Mouse (Mus musculus) E14TG2a.4 (cell line): ENCODE measurements around the gene Prmt8.

ENCODE experiments used
- CTCF ChIP-seq: conservative IDR thresholded peaks from 2 replicates; pipeline ENCODE4 v1.5.1; 2014; ENCODE audit warnings: low read length
- POU5F1 ChIP-seq: IDR thresholded peaks from 2 replicates; pipeline ENCODE4 v1.6.1; 2014; ENCODE audit warnings: low read length, borderline replicate concordance

- TF ChIP-seq CTCF (no peak), POU5F1 (no peak)
These were observed 17.8 kb downstream of the Prmt8 start for GRCm38 (mm10) chr6:127751499-127751898.
